Comparison of ENCODE assay signal across 21 mouse cellular contexts in genomic region chr11:105453084-105453483, GRCm38 (mm10). TPM values are rescaled to one million over a fixed set of nuclear protein-coding genes. Genes with fewer than 3 reads are reported as not detected.
DNase-seq lines count a peak whose midpoint lies in the region; ATAC-seq and TF ChIP-seq lines count a peak whose summit lies in the region.
"Had no signal": no experiment of that assay in that cellular context is flagged by ENCODE, and none has a peak within 500 bp of the region (broad histone marks: within the 10 kb centered on the region; RNA-seq: fewer than 3 reads in every experiment).

No protein-coding gene starts in this region.

- H3K4me2 ChIP-seq in kidney, embryonic 15.5 days = no peak overlapping the region
- H3K4me2 ChIP-seq in intestine, postnatal 0 days (replicated peaks; ENCODE audit: low read depth) = peak overlapping the region; percentile 38
- H3K4me2 ChIP-seq: embryonic facial prominence, embryonic 15.5 days; heart, embryonic 15.5 days; hindbrain, embryonic 14.5 days had no signal

- no peak for DNase-seq in kidney, postnatal 4 days
- peak; percentile 5 for DNase-seq in embryonic facial prominence, embryonic 10.5 days (ENCODE audit: low spot score)
- peak; percentile 22 for DNase-seq in testis, postnatal 10 days (ENCODE audit: low spot score)
- DNase-seq in heart, postnatal 10 days = no peak
- DNase-seq in right cerebral cortex, postnatal 36 days (ENCODE audit: low spot score in 2 of 2) = no peak
- DNase-seq: adrenal gland, adult 2 months; adrenal gland, postnatal 25 days; cerebellum, adult 18-20 months; cerebellum, adult 9-11 months; gastrocnemius, postnatal 36 days had no signal

- H3K9me3 ChIP-seq in kidney, embryonic 15.5 days (replicated peaks) = no peaks in the 10 kb centered on the region
- H3K9me3 ChIP-seq in embryonic facial prominence, embryonic 10.5 days = no peaks in the 10 kb centered on the region
- no peaks in the 10 kb centered on the region for H3K9me3 ChIP-seq in intestine, postnatal 0 days (ENCODE audit: control insufficient read depth)
- H3K9me3 ChIP-seq: embryonic facial prominence, embryonic 15.5 days; forebrain, embryonic 10.5 days; heart, embryonic 15.5 days; hindbrain, embryonic 10.5 days had no signal

- TF ChIP-seq CTCF in intestine, postnatal 0 days (IDR thresholded peaks at IDR 0.05; ENCODE audit: low read depth) = no peak

- no peaks in the 10 kb centered on the region for H3K36me3 ChIP-seq in kidney, embryonic 15.5 days
- no peaks in the 10 kb centered on the region for H3K36me3 ChIP-seq in embryonic facial prominence, embryonic 10.5 days (replicated peaks)
- H3K36me3 ChIP-seq in intestine, postnatal 0 days (ENCODE audit: control insufficient read depth, insufficient read depth) = no peaks in the 10 kb centered on the region
- H3K36me3 ChIP-seq: embryonic facial prominence, embryonic 15.5 days; forebrain, embryonic 10.5 days; heart, embryonic 15.5 days; hindbrain, embryonic 10.5 days had no signal

- H3K4me1 ChIP-seq in kidney, embryonic 15.5 days = peaks cover 33% of the 10 kb centered on the region
- peaks cover 37% of the 10 kb centered on the region for H3K4me1 ChIP-seq in embryonic facial prominence, embryonic 10.5 days
- H3K4me1 ChIP-seq in intestine, postnatal 0 days (replicated peaks; ENCODE audit: control insufficient read depth, insufficient read depth, low read length) = no peaks in the 10 kb centered on the region

- 0 out of 2 replicates have a peak, but pooled peaks cover 15% of the 10 kb centered on the region for H3K27me3 ChIP-seq in kidney, embryonic 15.5 days
- peaks cover 22% of the 10 kb centered on the region for H3K27me3 ChIP-seq in embryonic facial prominence, embryonic 10.5 days (replicated peaks; ENCODE audit: low read depth, poor library complexity, severe bottlenecking)
- 0 out of 2 replicates have a peak, but pooled peaks cover 3% of the 10 kb centered on the region for H3K27me3 ChIP-seq in intestine, postnatal 0 days (replicated peaks; ENCODE audit: control insufficient read depth, insufficient read depth, low read length)

- intact Hi-C loops in heart, postnatal 10 days (cut with DNase I) = no loop called here

- no peak overlapping the region for H3K4me3 ChIP-seq in kidney, embryonic 15.5 days (replicated peaks)
- H3K4me3 ChIP-seq in embryonic facial prominence, embryonic 10.5 days = no peak overlapping the region
- H3K4me3 ChIP-seq in intestine, postnatal 0 days (ENCODE audit: low read depth, low read length) = no peak overlapping the region
- H3K4me3 ChIP-seq: embryonic facial prominence, embryonic 15.5 days; erythroblast, embryonic 14.5 days; forebrain, embryonic 10.5 days; heart, embryonic 15.5 days; hindbrain, embryonic 10.5 days had no signal

- 79% methylated on average over 4 of the region's 4 CpGs for WGBS in kidney, embryonic 15.5 days
- WGBS in embryonic facial prominence, embryonic 10.5 days = 84% methylated on average over 4 of the region's 4 CpGs
- WGBS in intestine, postnatal 0 days = 78% methylated on average over 4 of the region's 4 CpGs

- ATAC-seq in kidney, embryonic 15.5 days (replicated peaks; ENCODE audit: low FRiP score) = no peak
- no peak for ATAC-seq in intestine, postnatal 0 days
- ATAC-seq: forebrain, embryonic 14.5 days had no signal

- H3K9ac ChIP-seq in kidney, embryonic 15.5 days = no peak overlapping the region
- no peak overlapping the region for H3K9ac ChIP-seq in intestine, postnatal 0 days (ENCODE audit: low read depth, low read length)
- H3K9ac ChIP-seq: embryonic facial prominence, embryonic 15.5 days; heart, embryonic 15.5 days; hindbrain, embryonic 14.5 days had no signal

- 0 out of 2 replicates have a peak overlapping the region, but pooled peaks have one; percentile 22 for H3K27ac ChIP-seq in kidney, embryonic 15.5 days
- no peak overlapping the region for H3K27ac ChIP-seq in embryonic facial prominence, embryonic 10.5 days (replicated peaks)
- no peak overlapping the region; the same call in 1 of the 2 replicates for H3K27ac ChIP-seq in intestine, postnatal 0 days (ENCODE audit: low read depth, low read length)
- H3K27ac ChIP-seq: embryonic facial prominence, embryonic 15.5 days; forebrain, embryonic 10.5 days; heart, embryonic 15.5 days; hindbrain, embryonic 14.5 days had no signal

RNA-seq across cellular contexts. Expression of gene March10, which starts 3.5 kb away (rescaled TPM):
- polyA plus RNA-seq in kidney, embryonic 15.5 days (2015; fragmentation: Nextera tagmentation; extraction: Ambion mirVana) = 0.05 and 0.06 TPM in 2 replicates
- polyA plus RNA-seq in embryonic facial prominence, embryonic 10.5 days (2016; fragmentation: Nextera tagmentation; extraction: Ambion mirVana) = 0.06 and 0.16 TPM in 2 replicates
- polyA plus RNA-seq in intestine, postnatal 0 days (2015; fragmentation: Nextera tagmentation; extraction: Ambion mirVana) = not detected in 2 replicates
- total RNA-seq in heart, postnatal 10 days (2021) = not detected
- total RNA-seq: adrenal gland, adult 2 months; adrenal gland, postnatal 25 days; gastrocnemius, adult 8-10 months; gastrocnemius, postnatal 36 days; heart, postnatal 25 days had no signal
- polyA plus RNA-seq: adrenal gland, adult 2 months; erythroblast, embryonic 14.5 days; heart, embryonic 15.5 days had no signal

Comparison
In these comparisons a context has a peak if more than half of its experiments do, and no peak if none do; other contexts are left out.
1. DNase-seq: peak in embryonic facial prominence, embryonic 10.5 days (single experiment) and testis, postnatal 10 days (single experiment); none in kidney, postnatal 4 days (0 of 2), heart, postnatal 10 days (0 of 2) and right cerebral cortex, postnatal 36 days (0 of 2).